In genomic region chr1:127009699-127010098, GRCm38 (mm10) we compare ENCODE assay signal across 21 mouse cellular contexts.
"Had no signal": no experiment of that assay in that cellular context is flagged by ENCODE, and none has a peak within 500 bp of the region (broad histone marks: within the 10 kb centered on the region; RNA-seq: fewer than 3 reads in every experiment).

No protein-coding gene starts in this region.

- H3K27me3 ChIP-seq: liver, embryonic 15.5 days; lung, embryonic 15.5 days; midbrain, embryonic 13.5 days; neural tube, embryonic 13.5 days; neural tube, embryonic 15.5 days; stomach, embryonic 15.5 days had no signal

- H3K4me2 ChIP-seq: liver, embryonic 15.5 days; lung, embryonic 15.5 days; midbrain, embryonic 13.5 days; midbrain, embryonic 15.5 days; neural tube, embryonic 13.5 days; neural tube, embryonic 15.5 days; stomach, embryonic 15.5 days had no signal

- DNase-seq: liver, postnatal 0 days; lung, adult 2 months; lung, postnatal 14 days; lung, postnatal 36 days; retina, postnatal 1 day; right cerebral cortex, postnatal 14 days; thymus, adult 2 months; thymus, postnatal 25 days; thymus, postnatal 4 days had no signal

- H3K4me1 ChIP-seq: liver, embryonic 15.5 days; lung, embryonic 15.5 days; midbrain, embryonic 10.5 days; stomach, embryonic 15.5 days had no signal

- H3K9ac ChIP-seq: liver, embryonic 15.5 days; liver, postnatal 0 days; lung, embryonic 15.5 days; midbrain, embryonic 13.5 days; midbrain, embryonic 15.5 days; neural tube, embryonic 13.5 days; neural tube, embryonic 15.5 days; stomach, embryonic 15.5 days had no signal

- H3K4me3 ChIP-seq: liver, embryonic 15.5 days; lung, embryonic 15.5 days; midbrain, embryonic 10.5 days; midbrain, embryonic 13.5 days; midbrain, embryonic 15.5 days; myocyte; neural tube, embryonic 13.5 days; neural tube, embryonic 15.5 days; stomach, embryonic 15.5 days had no signal

- H3K9me3 ChIP-seq: liver, embryonic 15.5 days; lung, embryonic 15.5 days; midbrain, embryonic 10.5 days; midbrain, embryonic 13.5 days; midbrain, embryonic 15.5 days; neural tube, embryonic 13.5 days; neural tube, embryonic 15.5 days; stomach, embryonic 15.5 days had no signal

- H3K27ac ChIP-seq: liver, embryonic 15.5 days; lung, embryonic 15.5 days; macrophage; midbrain, embryonic 10.5 days; midbrain, embryonic 13.5 days; midbrain, embryonic 15.5 days; neural tube, embryonic 13.5 days; neural tube, embryonic 15.5 days; stomach, embryonic 15.5 days; stomach, postnatal 0 days had no signal

- H3K36me3 ChIP-seq: liver, embryonic 15.5 days; lung, embryonic 15.5 days; midbrain, embryonic 10.5 days; midbrain, embryonic 13.5 days; midbrain, embryonic 15.5 days; neural tube, embryonic 13.5 days; neural tube, embryonic 15.5 days; stomach, embryonic 15.5 days had no signal

- ATAC-seq: liver, postnatal 0 days; lung, postnatal 0 days; midbrain, embryonic 13.5 days; midbrain, embryonic 15.5 days had no signal
